Mouse (Mus musculus) A20 (cell line): Measurements from ENCODE around the gene Capn11.
A peak's percentile ranks its signal among the peaks of the same experiment; 100 is the strongest.

Experiments used
- DNase-seq: peaks from one replicate; pipeline ENCODE4 v3.0.0-alpha.2; 2011; ENCODE audit warnings: low read depth, low spot score

Capn11 gene

GRCm38 (mm10) chr17:45682843-45683242 is 23.7 kb upstream of the Capn11 start:
- no peak for DNase-seq

DNA sequence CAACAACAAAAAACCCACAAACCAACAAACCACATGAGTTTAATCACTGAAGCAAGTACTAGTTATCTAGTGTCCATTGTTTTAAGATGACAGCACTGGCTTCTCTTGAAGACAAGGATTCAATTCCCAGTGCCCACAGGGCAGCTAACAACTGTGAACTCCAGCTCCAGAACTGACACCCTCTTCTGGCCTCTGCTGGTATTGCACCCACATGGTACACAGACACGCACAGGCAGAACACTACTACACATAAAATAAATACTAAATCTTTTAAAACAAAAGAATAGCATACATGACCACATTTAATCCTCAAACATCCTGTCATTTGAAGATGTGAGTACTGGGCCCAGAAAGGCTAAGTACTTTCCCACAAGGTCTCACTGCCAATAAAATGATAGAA is 22.5 kb upstream of the Capn11 start:
- DNase-seq, result peak; percentile 31

- no peak for DNase-seq
Measured at GRCm38 (mm10) chr17:45680391-45680980, 21.4 kb upstream of the Capn11 start.

DNA sequence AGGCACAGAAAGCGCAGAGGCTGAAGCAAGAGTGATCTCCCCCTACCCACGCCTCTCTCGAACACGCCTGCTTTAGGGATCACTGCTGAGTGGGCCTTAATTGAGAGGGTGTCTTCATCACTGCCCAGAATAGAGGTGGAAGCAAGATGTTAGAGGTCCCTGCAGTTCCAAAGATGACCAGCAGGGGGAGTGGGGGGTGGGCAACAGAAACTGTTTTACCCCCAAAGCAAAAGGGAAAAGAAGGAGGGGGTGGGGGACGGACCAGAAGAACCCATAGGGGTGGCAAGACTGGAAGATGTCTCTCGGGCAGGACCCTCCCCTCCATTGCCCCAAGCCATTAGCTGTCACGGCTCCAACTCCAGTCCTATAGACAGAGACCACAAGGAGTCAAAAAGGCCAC is 19.0 kb upstream of the Capn11 start:
- DNase-seq, result peak; percentile 73

DNA sequence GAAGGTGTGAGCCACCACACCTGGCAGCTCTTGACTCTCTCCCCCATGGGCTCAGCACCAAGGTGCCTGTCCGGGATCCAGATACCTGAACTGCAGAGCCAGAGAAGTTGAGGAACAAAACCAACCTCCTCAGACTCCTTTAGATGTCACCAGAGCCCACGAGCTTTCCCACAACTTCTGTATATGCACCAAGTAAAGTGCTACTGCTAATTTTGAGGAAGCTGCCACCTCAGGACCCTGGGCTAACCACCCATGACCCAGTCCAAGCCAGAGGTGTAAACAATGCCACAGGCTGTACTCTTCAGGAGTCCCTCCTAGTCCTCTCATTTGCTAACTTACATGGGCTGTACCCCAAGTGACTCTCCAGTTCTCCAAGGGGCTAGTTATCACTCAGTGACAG is 13.5 kb upstream of the Capn11 start:
- no peak for DNase-seq

GRCm38 (mm10) chr17:45671821-45672220 is 12.7 kb upstream of the Capn11 start:
- DNase-seq, result no peak

DNA sequence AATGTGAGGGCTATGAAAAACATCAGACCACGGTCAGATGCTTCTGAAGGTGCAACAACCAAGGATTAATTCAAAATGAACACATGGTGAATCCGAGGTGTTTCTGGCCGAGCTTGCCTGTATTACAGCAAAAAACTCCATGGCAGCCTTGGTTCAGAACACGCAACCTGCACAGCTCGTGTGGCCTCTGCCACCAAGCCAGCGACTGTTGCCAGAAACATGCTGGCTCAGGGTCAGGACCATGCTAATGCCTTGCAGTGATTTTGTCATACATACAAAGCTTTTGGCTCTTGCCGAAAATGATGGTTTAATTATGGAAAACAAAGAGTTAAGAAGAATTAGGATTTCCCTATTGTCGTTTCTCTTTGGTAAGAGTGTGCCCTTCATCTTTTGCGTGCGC is 8.9 kb upstream of the Capn11 start:
- DNase-seq, result no peak

DNA sequence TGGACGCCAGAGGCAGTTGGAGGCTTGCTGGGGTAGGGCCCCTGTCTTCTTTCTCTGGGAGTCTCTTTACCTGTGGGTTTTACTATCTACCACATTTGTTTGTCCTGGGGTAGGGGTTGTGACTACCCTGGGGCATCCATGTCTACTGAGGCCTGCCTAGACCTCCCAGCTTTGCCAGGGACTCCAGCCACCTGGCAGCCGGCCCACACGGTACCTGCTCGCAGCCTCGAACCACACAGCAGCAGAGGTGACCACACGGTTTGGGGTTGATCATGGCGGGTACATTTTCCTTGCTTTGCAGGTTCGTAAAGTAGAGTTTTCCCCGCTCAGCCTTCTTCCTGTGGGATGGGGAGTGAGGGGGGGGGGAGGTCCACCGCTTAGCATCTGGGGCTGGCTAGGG is 8.4 kb upstream of the Capn11 start:
- no peak for DNase-seq

GRCm38 (mm10) chr17:45666091-45666490 is 7.0 kb upstream of the Capn11 start:
- DNase-seq, result no peak

DNA sequence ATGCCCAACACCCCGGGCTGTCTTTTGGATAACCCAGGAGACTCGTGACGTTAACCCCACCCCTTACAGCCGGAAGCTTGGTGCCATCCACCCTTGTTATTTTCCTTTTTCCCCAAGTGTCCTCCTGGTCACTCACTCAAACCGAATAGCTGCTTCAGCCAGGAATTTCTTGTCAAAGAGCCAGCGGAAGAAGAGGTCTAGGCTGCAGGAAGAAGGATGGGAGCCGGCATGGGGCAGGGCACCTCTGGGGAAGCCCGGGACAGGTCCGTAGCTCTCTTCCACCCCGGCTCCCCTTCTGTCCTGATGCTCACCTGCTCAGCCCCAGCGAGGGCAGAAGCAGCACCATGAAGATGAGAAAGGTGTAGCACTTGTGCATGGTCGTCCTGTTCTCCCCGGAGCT is 5.5 kb upstream of the Capn11 start:
- DNase-seq, result no peak

DNA sequence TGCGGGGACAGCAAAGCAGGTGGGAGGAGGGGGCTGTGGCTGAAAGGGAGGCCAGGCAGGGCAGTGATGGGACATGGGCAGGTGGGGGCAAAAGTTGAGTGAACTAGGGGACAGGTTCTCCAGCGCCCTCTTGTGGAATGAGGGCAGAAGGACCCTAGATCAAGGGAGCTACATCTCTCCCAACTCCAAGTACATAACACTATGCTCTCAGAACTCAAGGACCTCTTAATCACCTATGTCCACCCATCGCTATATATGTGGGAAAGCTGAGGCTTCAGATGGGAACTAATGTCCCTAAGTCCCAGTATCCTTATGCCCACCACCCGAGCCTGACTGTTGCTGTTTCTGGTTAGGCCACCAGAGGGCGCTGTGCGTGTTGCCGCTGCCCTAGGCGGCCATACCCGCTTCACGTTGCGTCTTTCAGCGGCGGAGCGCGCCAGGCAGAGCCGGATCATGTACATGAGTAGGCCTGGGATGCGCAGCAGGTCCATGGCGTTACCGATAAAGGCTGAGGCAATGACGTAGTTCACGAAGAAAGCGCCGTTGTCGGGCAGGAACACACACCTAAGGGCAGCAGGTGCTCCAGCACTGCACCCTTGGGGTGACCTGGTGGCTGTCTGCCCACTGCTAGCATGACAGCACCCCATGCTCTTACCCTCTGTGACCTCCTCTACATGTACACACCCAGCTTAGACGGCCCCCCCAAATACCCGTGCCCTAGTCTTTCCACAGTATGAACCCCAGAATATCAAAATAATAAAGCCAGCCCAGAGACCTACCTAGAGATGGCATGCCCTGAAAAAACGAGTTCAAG is 4.2 kb upstream of the Capn11 start:
- DNase-seq, result peak; percentile 86

DNA sequence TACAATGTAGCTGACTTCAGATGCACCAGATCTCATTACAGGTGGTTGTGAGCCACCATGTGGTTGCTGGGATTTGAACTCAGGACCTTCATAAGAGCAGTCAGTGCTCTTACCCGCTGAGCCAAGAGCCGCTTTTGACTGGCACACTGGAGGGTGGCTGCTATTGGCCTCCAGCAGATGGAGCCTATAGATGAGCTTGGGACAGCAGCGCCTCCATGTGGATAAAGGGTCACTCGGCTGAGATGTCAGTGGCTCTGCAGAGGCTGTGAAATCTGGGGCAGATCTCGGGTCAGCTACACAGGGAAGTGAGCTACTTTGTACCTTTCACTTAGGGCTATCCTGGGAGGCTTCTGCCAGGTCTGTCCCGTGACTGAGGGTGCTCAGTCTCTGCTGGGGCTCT is 3.3 kb downstream of the Capn11 start:
- no peak for DNase-seq

GRCm38 (mm10) chr17:45653233-45653632 is 5.9 kb downstream of the Capn11 start:
- no peak for DNase-seq

GRCm38 (mm10) chr17:45644185-45644584 is 14.9 kb downstream of the Capn11 start:
- DNase-seq, result no peak

DNA sequence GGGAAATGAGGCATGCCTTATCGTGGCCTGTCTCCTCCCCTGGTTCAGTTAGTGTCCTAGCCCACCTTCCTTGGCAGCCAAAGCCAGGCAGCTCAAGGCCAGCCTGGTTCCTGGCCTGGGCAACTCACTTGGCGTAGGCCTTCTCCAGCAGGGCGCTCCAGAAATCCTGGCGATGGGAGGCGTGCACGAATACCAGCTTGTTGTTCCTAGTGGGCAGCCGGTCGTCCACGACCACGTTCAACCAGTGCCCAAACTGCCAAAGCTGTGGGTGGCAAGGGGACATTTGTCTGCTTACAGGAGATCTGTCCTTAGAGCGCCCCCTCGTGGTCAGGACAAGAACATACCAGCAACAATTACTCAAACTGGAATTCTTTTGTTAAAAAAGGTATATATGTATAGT is 16.4 kb downstream of the Capn11 start:
- DNase-seq, result peak; percentile 57

GRCm38 (mm10) chr17:45641981-45642380 is 17.1 kb downstream of the Capn11 start:
- DNase-seq, result no peak

DNA sequence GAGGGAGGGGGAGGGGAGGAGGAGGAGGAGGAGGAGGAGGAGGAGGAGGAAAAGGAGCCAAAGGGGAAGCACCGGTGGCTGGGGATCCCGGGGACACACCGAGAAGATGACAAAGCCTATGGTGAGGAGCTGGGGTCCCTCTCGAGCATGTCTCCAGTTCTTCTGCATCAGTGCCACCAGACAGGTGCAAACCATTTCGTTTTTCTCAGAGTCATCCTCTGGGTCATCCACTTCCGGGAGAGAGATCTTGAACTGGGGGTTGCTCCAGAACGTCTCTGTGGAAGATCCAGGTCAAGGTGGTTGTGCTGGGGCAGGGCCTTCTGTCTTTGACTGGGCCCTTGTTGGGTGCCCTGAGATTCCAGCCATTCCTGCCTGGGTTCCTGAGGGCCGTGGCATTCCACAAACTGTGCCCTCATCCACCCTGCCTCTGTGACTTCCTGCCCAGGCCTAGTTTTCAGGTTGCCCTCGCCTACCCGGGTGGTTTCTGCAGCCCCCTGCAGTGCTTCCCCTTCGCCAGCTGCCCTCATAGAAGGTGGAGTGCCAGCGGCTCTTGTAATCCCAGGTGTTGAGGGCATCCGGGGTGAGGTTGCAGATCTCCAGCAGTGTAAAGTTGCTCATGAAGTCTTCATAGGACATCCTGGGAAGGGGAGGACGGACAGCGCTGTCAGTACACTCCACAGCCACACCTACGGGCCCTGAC is 20.4 kb downstream of the Capn11 start:
- DNase-seq, result no peak

DNA sequence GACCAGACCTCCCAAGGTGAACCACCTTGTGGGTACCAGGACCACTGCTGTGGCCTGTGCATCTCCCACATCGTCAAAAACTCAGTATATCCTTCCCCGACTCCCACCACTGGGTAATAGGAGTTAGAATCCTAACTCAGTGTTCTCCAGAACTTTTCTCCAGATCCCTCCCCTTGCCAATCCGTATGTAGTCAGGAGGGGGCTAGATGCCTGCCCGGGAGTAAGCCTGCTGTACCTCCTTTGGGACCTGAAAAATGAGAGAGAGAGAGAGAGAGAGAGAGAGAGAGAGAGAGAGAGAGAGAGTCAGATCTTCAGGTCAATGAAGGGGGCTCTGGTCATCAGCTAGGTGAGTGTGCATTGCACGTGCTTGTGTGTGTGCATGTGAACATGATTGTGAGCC is 25.1 kb downstream of the Capn11 start:
- DNase-seq, result no peak

DNA sequence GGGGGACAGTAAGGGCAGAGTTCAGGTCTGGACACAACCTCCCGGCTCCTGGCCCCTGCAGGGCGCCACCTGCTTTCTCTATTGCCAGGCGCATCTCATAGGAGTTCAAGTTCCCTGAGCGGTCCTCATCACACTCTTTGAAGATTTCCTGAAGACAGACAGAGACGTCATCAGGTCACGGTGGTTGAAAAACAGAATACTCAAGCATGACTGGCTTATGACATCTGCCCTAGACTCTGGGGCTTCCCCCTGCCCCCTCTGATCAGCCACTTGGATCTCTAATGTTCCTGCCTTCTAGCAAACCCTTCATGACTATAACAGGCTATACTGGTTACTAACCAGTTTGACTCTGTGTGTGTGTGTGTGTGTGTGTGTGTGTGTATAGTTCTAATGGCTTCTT is 27.2 kb downstream of the Capn11 start:
- DNase-seq, result peak; percentile 49

DNA sequence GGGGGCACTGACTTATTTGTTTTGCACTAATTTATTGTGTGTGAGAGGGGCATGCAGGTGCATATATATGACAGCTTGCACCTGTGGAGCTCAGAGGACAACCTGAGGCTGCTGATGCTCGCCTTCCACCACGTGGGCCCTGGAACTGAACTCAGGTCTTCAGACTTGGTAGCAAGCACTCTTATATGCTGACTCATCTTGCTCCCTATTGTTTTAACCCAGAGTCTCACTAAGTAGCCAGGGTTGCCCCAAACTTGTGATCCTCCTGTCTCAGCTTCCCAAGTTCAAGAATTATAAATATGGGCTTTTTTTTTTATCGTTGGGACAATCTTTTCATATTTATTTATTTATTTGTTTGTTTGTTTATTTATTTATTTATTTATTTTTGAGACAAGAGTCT is 28.1 kb downstream of the Capn11 start:
- no peak for DNase-seq

GRCm38 (mm10) chr17:45629861-45630694 is 29.0 kb downstream of the Capn11 start:
- DNase-seq, result peak; percentile 59
